Mouse (Mus musculus) midbrain, embryonic 13.5 days (tissue): ENCODE results near the gene Tmem120b. TPM values are rescaled to one million over a fixed set of nuclear protein-coding genes. Genes with fewer than 3 reads are reported as not detected.

Experiments used
- ATAC-seq: fragments of 200-750 bp; cut with Nextera tagmentation; 2 replicates; pipeline ENCODE4 v1.8.0; 2017; ENCODE audit warnings: mild to moderate bottlenecking, moderate TSS enrichment, moderate library complexity
- H3K27ac ChIP-seq: fragments of 300-500 bp; sonication (generic); 2 replicates; pipeline ENCODE4 v1.5.1; 2015; ENCODE audit warnings: inconsistent platforms, mild to moderate bottlenecking, moderate library complexity
- H3K27me3 ChIP-seq: fragments of 300-500 bp; sonication (generic); 2 replicates; pipeline ENCODE4 v1.6.1; 2015; ENCODE audit warnings: mild to moderate bottlenecking, inconsistent platforms
- H3K36me3 ChIP-seq: fragments of 300-500 bp; sonication (generic); 2 replicates; pipeline ENCODE4 v1.6.1; 2015; ENCODE audit warnings: mild to moderate bottlenecking, inconsistent platforms
- H3K4me1 ChIP-seq: fragments of 300-500 bp; sonication (generic); replicated peaks from 2 replicates; pipeline ENCODE4 v1.6.1; 2015; ENCODE audit warnings: inconsistent platforms
- H3K4me2 ChIP-seq: fragments of 300-500 bp; sonication (generic); replicated peaks from 2 replicates; pipeline ENCODE4 v1.6.1; 2015; ENCODE audit warnings: moderate library complexity, mild to moderate bottlenecking, inconsistent platforms
- H3K4me3 ChIP-seq: fragments of 300-500 bp; sonication (generic); replicated peaks from 2 replicates; pipeline ENCODE4 v1.5.1; 2015; ENCODE audit warnings: mild to moderate bottlenecking, inconsistent platforms
- H3K9ac ChIP-seq: fragments of 300-500 bp; sonication (generic); replicated peaks from 2 replicates; pipeline ENCODE4 v1.6.1; 2015; ENCODE audit warnings: mild to moderate bottlenecking, inconsistent platforms
- H3K9me3 ChIP-seq: fragments of 300-500 bp; sonication (generic); 2 replicates; pipeline ENCODE4 v1.6.1; 2016; ENCODE audit warnings: mild to moderate bottlenecking, inconsistent platforms
- WGBS: fragments of 180-500 bp; shearing (Covaris S2); methylation state at CpG from one replicate; pipeline ENCODE4 v1.1.7; 2015; 5-methylcytosine and 5-hydroxymethylcytosine counted together
- polyA plus RNA-seq: library from polyadenylated mRNA; unstranded; fragments of >200 nt; fragmentation: Nextera tagmentation; extraction: Ambion mirVana; gene quantifications from 2 replicates; pipeline ENCODE4 v1.2.1, GENCODE M21; 2015

Gene Tmem120b
- polyA plus RNA-seq, 1 experiment from 2014 or later: 12.8 TPM

- no peak overlapping the region for H3K4me2 ChIP-seq
- H3K36me3 ChIP-seq: peaks cover 25% of the 10 kb centered on the region
- 63% methylated on average over 7 of the region's 7 CpGs for WGBS
- no peak overlapping the region for H3K9ac ChIP-seq
- no peak for ATAC-seq
- no peaks in the 10 kb centered on the region for H3K27me3 ChIP-seq
- H3K9me3 ChIP-seq: no peaks in the 10 kb centered on the region
- H3K4me1 ChIP-seq: peaks cover 5% of the 10 kb centered on the region
- no peak overlapping the region for H3K27ac ChIP-seq
- no peak overlapping the region for H3K4me3 ChIP-seq
Observed at GRCm38 (mm10) chr5:123120624-123121215, 52.5 kb downstream of the Tmem120b start.

DNA sequence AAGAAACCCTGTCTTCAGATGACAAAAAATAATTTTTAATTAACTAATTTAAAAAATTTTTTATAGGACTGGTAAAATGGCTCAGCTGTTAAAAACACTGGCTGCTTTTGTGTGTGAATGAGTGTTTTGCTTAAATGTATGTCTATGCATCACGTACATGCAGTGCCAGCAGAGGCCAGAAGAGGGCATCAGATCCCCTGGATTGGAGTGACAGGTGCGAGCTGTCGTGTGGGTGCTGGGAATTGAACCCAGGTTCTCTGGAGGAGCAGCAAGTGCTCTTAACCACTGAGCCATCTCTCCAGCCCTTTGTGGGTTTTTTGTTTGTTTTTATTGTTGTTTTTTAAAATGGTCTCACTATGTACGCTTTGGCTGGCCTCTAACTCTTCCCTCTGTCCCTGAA lies 54.0 kb downstream of the Tmem120b start:
- no peak overlapping the region for H3K27ac ChIP-seq
- H3K27me3 ChIP-seq: no peaks in the 10 kb centered on the region
- H3K4me2 ChIP-seq: no peak overlapping the region
- H3K9me3 ChIP-seq: no peaks in the 10 kb centered on the region
- no peak overlapping the region for H3K4me3 ChIP-seq
- H3K4me1 ChIP-seq: peaks cover 5% of the 10 kb centered on the region
- H3K9ac ChIP-seq: no peak overlapping the region
- peaks cover 38% of the 10 kb centered on the region for H3K36me3 ChIP-seq
- 86% methylated on average over 4 of the region's 4 CpGs for WGBS
- ATAC-seq: no peak

GRCm38 (mm10) chr5:123125105-123125504 lies 56.9 kb downstream of the Tmem120b start:
- H3K9me3 ChIP-seq: no peaks in the 10 kb centered on the region
- peaks cover 5% of the 10 kb centered on the region for H3K4me1 ChIP-seq
- H3K9ac ChIP-seq: no peak overlapping the region
- no peak overlapping the region for H3K4me2 ChIP-seq
- no peaks in the 10 kb centered on the region for H3K27me3 ChIP-seq
- ATAC-seq: no peak
- 93% methylated on average over 6 of the region's 6 CpGs for WGBS
- H3K27ac ChIP-seq: no peak overlapping the region
- H3K36me3 ChIP-seq: peaks cover 67% of the 10 kb centered on the region
- no peak overlapping the region for H3K4me3 ChIP-seq

- WGBS: 88% methylated on average over 18 of the region's 18 CpGs
- Histone ChIP-seq H3K4me2 (no peak overlapping the region), H3K27me3 (no peaks in the 10 kb centered on the region), H3K9me3 (no peaks in the 10 kb centered on the region), H3K4me3 (no peak overlapping the region), H3K4me1 (peaks cover 2% of the 10 kb centered on the region), H3K36me3 (peaks cover 74% of the 10 kb centered on the region), H3K9ac (no peak overlapping the region), H3K27ac (no peak overlapping the region)
- no peak for ATAC-seq
Observed at GRCm38 (mm10) chr5:123125638-123126406, 57.6 kb downstream of the Tmem120b start.

GRCm38 (mm10) chr5:123127031-123127430 lies 58.8 kb downstream of the Tmem120b start:
- H3K27me3 ChIP-seq: no peaks in the 10 kb centered on the region
- WGBS: 86% methylated on average over 6 of the region's 6 CpGs
- no peak overlapping the region for H3K27ac ChIP-seq
- peaks cover 8% of the 10 kb centered on the region for H3K4me1 ChIP-seq
- H3K9me3 ChIP-seq: no peaks in the 10 kb centered on the region
- no peak for ATAC-seq
- H3K9ac ChIP-seq: no peak overlapping the region
- no peak overlapping the region for H3K4me2 ChIP-seq
- peaks cover 80% of the 10 kb centered on the region for H3K36me3 ChIP-seq
- no peak overlapping the region for H3K4me3 ChIP-seq

- 70% methylated on average over 10 of the region's 10 CpGs for WGBS
- no peak overlapping the region for H3K4me3 ChIP-seq
- H3K4me1 ChIP-seq: peaks cover 23% of the 10 kb centered on the region
- no peak overlapping the region for H3K9ac ChIP-seq
- H3K27me3 ChIP-seq: no peaks in the 10 kb centered on the region
- H3K9me3 ChIP-seq: no peaks in the 10 kb centered on the region
- peaks cover 70% of the 10 kb centered on the region for H3K36me3 ChIP-seq
- H3K27ac ChIP-seq: no peak overlapping the region
- no peak for ATAC-seq
- no peak overlapping the region for H3K4me2 ChIP-seq
Observed at GRCm38 (mm10) chr5:123128426-123129169, 60.4 kb downstream of the Tmem120b start.

DNA sequence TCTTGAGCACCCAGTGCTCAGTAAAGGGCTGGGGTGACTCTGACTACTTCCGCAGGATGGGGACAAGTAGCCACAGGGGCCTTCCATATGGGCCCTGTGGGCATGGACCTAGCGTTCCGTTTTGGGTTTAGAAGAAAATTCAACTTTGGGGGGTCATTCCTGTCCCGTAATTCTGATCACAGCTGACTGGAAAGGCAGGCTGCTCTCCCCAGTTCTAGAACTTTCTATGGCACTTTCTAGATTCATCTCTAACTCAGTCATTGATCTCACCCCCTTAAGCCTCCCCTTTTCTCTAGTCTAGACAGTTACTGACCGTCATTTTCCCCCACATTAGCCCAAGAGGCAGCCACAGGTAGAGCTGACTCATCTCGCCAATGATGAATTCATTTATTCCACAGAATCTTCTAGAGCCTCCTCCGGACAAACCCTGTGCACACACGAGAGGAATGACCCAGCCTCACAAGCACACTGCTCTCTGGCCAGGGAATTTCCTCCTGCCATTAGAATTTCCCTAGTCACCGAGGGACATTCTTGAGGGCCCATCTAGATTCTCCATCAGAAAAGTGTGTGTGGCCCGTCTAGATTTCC lies 61.0 kb downstream of the Tmem120b start:
- Histone ChIP-seq H3K9ac (no peak overlapping the region; the same call in 1 of the 2 replicates), H3K36me3 (peaks cover 72% of the 10 kb centered on the region), H3K4me2 (no peak overlapping the region), H3K4me3 (no peak overlapping the region), H3K27ac (no peak overlapping the region), H3K4me1 (peaks cover 30% of the 10 kb centered on the region), H3K9me3 (no peaks in the 10 kb centered on the region), H3K27me3 (no peaks in the 10 kb centered on the region)
- ATAC-seq: no peak
- 89% methylated on average over 10 of the region's 10 CpGs for WGBS

GRCm38 (mm10) chr5:123130030-123130813 lies 62.0 kb downstream of the Tmem120b start:
- Histone ChIP-seq H3K9me3 (no peaks in the 10 kb centered on the region), H3K4me2 (no peak overlapping the region), H3K27ac (no peak overlapping the region), H3K4me1 (peaks cover 39% of the 10 kb centered on the region), H3K36me3 (peaks cover 79% of the 10 kb centered on the region), H3K27me3 (no peaks in the 10 kb centered on the region), H3K9ac (no peak overlapping the region; the same call in 1 of the 2 replicates), H3K4me3 (no peak overlapping the region)
- WGBS: 88% methylated on average over 9 of the region's 9 CpGs
- no peak for ATAC-seq

GRCm38 (mm10) chr5:123130814-123131148 lies 62.6 kb downstream of the Tmem120b start:
- ATAC-seq: no peak
- Histone ChIP-seq H3K27ac (no peak overlapping the region), H3K4me2 (no peak overlapping the region), H3K36me3 (peaks cover 79% of the 10 kb centered on the region), H3K4me3 (no peak overlapping the region), H3K4me1 (peaks cover 45% of the 10 kb centered on the region), H3K9me3 (no peaks in the 10 kb centered on the region), H3K27me3 (no peaks in the 10 kb centered on the region), H3K9ac (no peak overlapping the region)
- 90% methylated on average over 5 of the region's 5 CpGs for WGBS

GRCm38 (mm10) chr5:123132308-123133071 lies 64.3 kb downstream of the Tmem120b start, which contains the start of gene Rhof:
Rhof (minus strand) TSS chr5:123132692.
- H3K4me1 ChIP-seq: peaks cover 62% of the 10 kb centered on the region
- peaks cover 67% of the 10 kb centered on the region for H3K36me3 ChIP-seq
- peak within 1 kb of the TSS; percentile 96 for H3K4me3 ChIP-seq
- peak within 1 kb of the TSS; percentile 97 for H3K4me2 ChIP-seq
- H3K9ac ChIP-seq: peak within 1 kb of the TSS; percentile 61
- WGBS: 3% methylated on average over 42 of the region's 44 CpGs
- H3K27ac ChIP-seq: peak within 1 kb of the TSS; percentile 100
- H3K9me3 ChIP-seq: no peaks in the 10 kb centered on the region
- no peaks in the 10 kb centered on the region for H3K27me3 ChIP-seq
- ATAC-seq: peak; percentile 47
